Mouse (Mus musculus) erythroid progenitor cell, adult 5-6 weeks (primary cell): ENCODE data around the gene Tbc1d10c. TPM values are rescaled to one million over a fixed set of nuclear protein-coding genes. Genes with fewer than 3 reads are reported as not detected.

Experiments
- total RNA-seq, 2 experiments: library from RNA; stranded (forward) in 1 of 2; stranded (reverse) in 1 of 2; fragments of 150-400 nt in 1 of 2; fragments of 186-747, 209-891 nt in 1 of 2; gene quantifications; 2 replicates each; pipeline versions ENCODE4 v1.2.3 to v1.2.4; 2015 to 2017; ENCODE audit warnings: low replicate concordance in 2 of 2

Tbc1d10c gene
- total RNA-seq, 2 experiments from 2014 or later = 8.0 to 14.2 TPM

Other genes with a start within 250 kb of the Tbc1d10c start
Only the 30 nearest of the 31 such genes appear.
- 3.6 TPM in 1 of 2 replicates, not detected in the other for gene Aldh3b3, start 232.6 kb downstream of the Tbc1d10c start, total RNA-seq (2015; ENCODE audit: low replicate concordance)
- not detected in 2 replicates for gene Aldh3b3, start 232.6 kb downstream of the Tbc1d10c start, total RNA-seq (2017; ENCODE audit: low replicate concordance)
- 1.3 and 6.5 TPM in 2 replicates for gene Aldh3b2, start 219.0 kb downstream of the Tbc1d10c start, total RNA-seq (2015; ENCODE audit: low replicate concordance)
- 1.1 and 2.4 TPM in 2 replicates for gene Aldh3b2, start 219.0 kb downstream of the Tbc1d10c start, total RNA-seq (2017; ENCODE audit: low replicate concordance)
- not detected in 2 replicates for gene Acy3, start 204.7 kb downstream of the Tbc1d10c start, total RNA-seq (2015; ENCODE audit: low replicate concordance)
- not detected in 2 replicates for gene Acy3, start 204.7 kb downstream of the Tbc1d10c start, total RNA-seq (2017; ENCODE audit: low replicate concordance)
- gene Tbx10, start 198.5 kb downstream of the Tbc1d10c start, total RNA-seq (2015; ENCODE audit: low replicate concordance) = not detected in 2 replicates
- gene Tbx10, start 198.5 kb downstream of the Tbc1d10c start, total RNA-seq (2017; ENCODE audit: low replicate concordance) = not detected in 2 replicates
- not detected in 2 replicates for gene Nudt8, start 190.7 kb downstream of the Tbc1d10c start, total RNA-seq (2015; ENCODE audit: low replicate concordance)
- gene Nudt8, start 190.7 kb downstream of the Tbc1d10c start, total RNA-seq (2017; ENCODE audit: low replicate concordance) = 1.4 TPM in 1 of 2 replicates, not detected in the other
- gene Gm49405, start 190.7 kb downstream of the Tbc1d10c start, total RNA-seq (2015; ENCODE audit: low replicate concordance) = not detected in 2 replicates
- 0.90 TPM in 1 of 2 replicates, not detected in the other for gene Gm49405, start 190.7 kb downstream of the Tbc1d10c start, total RNA-seq (2017; ENCODE audit: low replicate concordance)
- gene Doc2g, start 188.0 kb downstream of the Tbc1d10c start, total RNA-seq (2015; ENCODE audit: low replicate concordance) = 0.42 TPM in 1 of 2 replicates, not detected in the other
- gene Doc2g, start 188.0 kb downstream of the Tbc1d10c start, total RNA-seq (2017; ENCODE audit: low replicate concordance) = 3.0 TPM in 1 of 2 replicates, not detected in the other
- gene Ndufv1, start 178.5 kb downstream of the Tbc1d10c start, total RNA-seq (2015; ENCODE audit: low replicate concordance) = 77.1 and 96.6 TPM in 2 replicates
- gene Ndufv1, start 178.5 kb downstream of the Tbc1d10c start, total RNA-seq (2017; ENCODE audit: low replicate concordance) = 161 and 207 TPM in 2 replicates
- gene Gstp1, start 153.3 kb downstream of the Tbc1d10c start, total RNA-seq (2015; ENCODE audit: low replicate concordance) = 115 and 185 TPM in 2 replicates
- 22.8 and 23.9 TPM in 2 replicates for gene Gstp1, start 153.3 kb downstream of the Tbc1d10c start, total RNA-seq (2017; ENCODE audit: low replicate concordance)
- gene Gstp2, start 145.3 kb downstream of the Tbc1d10c start, total RNA-seq (2015; ENCODE audit: low replicate concordance) = 3.2 TPM in 1 of 2 replicates, not detected in the other
- 3.2 TPM in 1 of 2 replicates, not detected in the other for gene Gstp2, start 145.3 kb downstream of the Tbc1d10c start, total RNA-seq (2017; ENCODE audit: low replicate concordance)
- 8.8 and 15.9 TPM in 2 replicates for gene Gstp3, start 131.7 kb downstream of the Tbc1d10c start, total RNA-seq (2015; ENCODE audit: low replicate concordance)
- gene Gstp3, start 131.7 kb downstream of the Tbc1d10c start, total RNA-seq (2017; ENCODE audit: low replicate concordance) = 16.8 and 19.8 TPM in 2 replicates
- not detected in 2 replicates for gene Cabp2, start 109.7 kb downstream of the Tbc1d10c start, total RNA-seq (2015; ENCODE audit: low replicate concordance)
- gene Cabp2, start 109.7 kb downstream of the Tbc1d10c start, total RNA-seq (2017; ENCODE audit: low replicate concordance) = not detected in 2 replicates
- gene Cdk2ap2, start 94.1 kb downstream of the Tbc1d10c start, total RNA-seq (2015; ENCODE audit: low replicate concordance) = 118 and 124 TPM in 2 replicates
- gene Cdk2ap2, start 94.1 kb downstream of the Tbc1d10c start, total RNA-seq (2017; ENCODE audit: low replicate concordance) = 17.9 and 36.3 TPM in 2 replicates
- 56.6 and 67.1 TPM in 2 replicates for gene Pitpnm1, start 91.3 kb downstream of the Tbc1d10c start, total RNA-seq (2015; ENCODE audit: low replicate concordance)
- 33.9 and 60.9 TPM in 2 replicates for gene Pitpnm1, start 91.3 kb downstream of the Tbc1d10c start, total RNA-seq (2017; ENCODE audit: low replicate concordance)
- gene Aip, start 65.4 kb downstream of the Tbc1d10c start, total RNA-seq (2015; ENCODE audit: low replicate concordance) = 33.5 and 72.1 TPM in 2 replicates
- 41.2 and 41.8 TPM in 2 replicates for gene Aip, start 65.4 kb downstream of the Tbc1d10c start, total RNA-seq (2017; ENCODE audit: low replicate concordance)
- gene Gpr152, start 51.5 kb downstream of the Tbc1d10c start, total RNA-seq (2015; ENCODE audit: low replicate concordance) = 1.1 TPM in 1 of 2 replicates, not detected in the other
- not detected in 2 replicates for gene Gpr152, start 51.5 kb downstream of the Tbc1d10c start, total RNA-seq (2017; ENCODE audit: low replicate concordance)
- not detected in 2 replicates for gene Cabp4, start 47.3 kb downstream of the Tbc1d10c start, total RNA-seq (2015; ENCODE audit: low replicate concordance)
- gene Cabp4, start 47.3 kb downstream of the Tbc1d10c start, total RNA-seq (2017; ENCODE audit: low replicate concordance) = not detected in 2 replicates
- gene Coro1b, start 42.7 kb downstream of the Tbc1d10c start, total RNA-seq (2015; ENCODE audit: low replicate concordance) = 68.3 and 83.3 TPM in 2 replicates
- 8.5 and 48.9 TPM in 2 replicates for gene Coro1b, start 42.7 kb downstream of the Tbc1d10c start, total RNA-seq (2017; ENCODE audit: low replicate concordance)
- gene Ptprcap, start 37.7 kb downstream of the Tbc1d10c start, total RNA-seq (2015; ENCODE audit: low replicate concordance) = 66.3 and 73.4 TPM in 2 replicates
- gene Ptprcap, start 37.7 kb downstream of the Tbc1d10c start, total RNA-seq (2017; ENCODE audit: low replicate concordance) = 14.4 and 38.8 TPM in 2 replicates
- gene Rps6kb2, start 27.9 kb downstream of the Tbc1d10c start, total RNA-seq (2015; ENCODE audit: low replicate concordance) = 39.8 and 52.3 TPM in 2 replicates
- gene Rps6kb2, start 27.9 kb downstream of the Tbc1d10c start, total RNA-seq (2017; ENCODE audit: low replicate concordance) = 21.4 and 34.8 TPM in 2 replicates
- 0.72 and 2.5 TPM in 2 replicates for gene Carns1, start 15.8 kb downstream of the Tbc1d10c start, total RNA-seq (2015; ENCODE audit: low replicate concordance)
- gene Carns1, start 15.8 kb downstream of the Tbc1d10c start, total RNA-seq (2017; ENCODE audit: low replicate concordance) = 0.13 and 1.5 TPM in 2 replicates
- gene Ppp1ca, start 781 bp upstream of the Tbc1d10c start, total RNA-seq (2015; ENCODE audit: low replicate concordance) = 181 and 188 TPM in 2 replicates
- 185 and 268 TPM in 2 replicates for gene Ppp1ca, start 781 bp upstream of the Tbc1d10c start, total RNA-seq (2017; ENCODE audit: low replicate concordance)
- gene Rad9a, start 10.4 kb upstream of the Tbc1d10c start, total RNA-seq (2015; ENCODE audit: low replicate concordance) = 44.0 and 54.1 TPM in 2 replicates
- 27.5 and 41.6 TPM in 2 replicates for gene Rad9a, start 10.4 kb upstream of the Tbc1d10c start, total RNA-seq (2017; ENCODE audit: low replicate concordance)
- gene Clcf1, start 23.0 kb upstream of the Tbc1d10c start, total RNA-seq (2015; ENCODE audit: low replicate concordance) = not detected in 2 replicates
- gene Clcf1, start 23.0 kb upstream of the Tbc1d10c start, total RNA-seq (2017; ENCODE audit: low replicate concordance) = 0.15 and 1.2 TPM in 2 replicates
- not detected in 2 replicates for gene AC109138.7, start 23.1 kb upstream of the Tbc1d10c start, total RNA-seq (2015; ENCODE audit: low replicate concordance)
- not detected in 2 replicates for gene AC109138.7, start 23.1 kb upstream of the Tbc1d10c start, total RNA-seq (2017; ENCODE audit: low replicate concordance)
- gene Pold4, start 40.6 kb upstream of the Tbc1d10c start, total RNA-seq (2015; ENCODE audit: low replicate concordance) = 21.8 and 24.5 TPM in 2 replicates
- gene Pold4, start 40.6 kb upstream of the Tbc1d10c start, total RNA-seq (2017; ENCODE audit: low replicate concordance) = 5.0 and 16.1 TPM in 2 replicates
- 2.2 and 16.8 TPM in 2 replicates for gene Ssh3, start 77.9 kb upstream of the Tbc1d10c start, total RNA-seq (2015; ENCODE audit: low replicate concordance)
- gene Ssh3, start 77.9 kb upstream of the Tbc1d10c start, total RNA-seq (2017; ENCODE audit: low replicate concordance) = 0.90 and 5.2 TPM in 2 replicates
- 0.72 and 1.3 TPM in 2 replicates for gene Ankrd13d, start 91.9 kb upstream of the Tbc1d10c start, total RNA-seq (2015; ENCODE audit: low replicate concordance)
- 0.39 TPM in 1 of 2 replicates, not detected in the other for gene Ankrd13d, start 91.9 kb upstream of the Tbc1d10c start, total RNA-seq (2017; ENCODE audit: low replicate concordance)
- gene Grk2, start 114.9 kb upstream of the Tbc1d10c start, total RNA-seq (2015; ENCODE audit: low replicate concordance) = 71.3 and 72.8 TPM in 2 replicates
- 40.5 and 47.1 TPM in 2 replicates for gene Grk2, start 114.9 kb upstream of the Tbc1d10c start, total RNA-seq (2017; ENCODE audit: low replicate concordance)
- gene Kdm2a, start 207.0 kb upstream of the Tbc1d10c start, total RNA-seq (2015; ENCODE audit: low replicate concordance) = 40.7 and 74.2 TPM in 2 replicates
- gene Kdm2a, start 207.0 kb upstream of the Tbc1d10c start, total RNA-seq (2017; ENCODE audit: low replicate concordance) = 79.4 and 114 TPM in 2 replicates